Mouse (Mus musculus): ENCODE results near the gene Matn1. TPM values are rescaled to one million over a fixed set of nuclear protein-coding genes. Genes with fewer than 3 reads are reported as not detected.

Gene Matn1
- not detected in 2 replicates for polyA plus RNA-seq (2015; fragmentation: Nextera tagmentation; extraction: Ambion mirVana)

GRCm38 (mm10) chr4:130944112-130944511 is at the start of gene Matn1:
Gene Matn1 (plus strand): TSS chr4:130944385.
- WGBS: 63% methylated on average over 6 of the region's 6 CpGs
- no peak within 1 kb of the TSS for H3K9ac ChIP-seq
- H3K4me2 ChIP-seq: no peak within 1 kb of the TSS
- no peaks in the 10 kb centered on the region for H3K9me3 ChIP-seq (replicated peaks)
- 0 out of 2 replicates have a peak, but pooled peaks cover 7% of the 10 kb centered on the region for H3K4me1 ChIP-seq
- peaks cover 14% of the 10 kb centered on the region; the same call in 1 of the 2 replicates for H3K27me3 ChIP-seq
- no peak for ATAC-seq
- no peaks in the 10 kb centered on the region for H3K36me3 ChIP-seq (ENCODE audit: poor library complexity, severe bottlenecking)
- H3K27ac ChIP-seq: no peak within 1 kb of the TSS
- no peak within 1 kb of the TSS for H3K4me3 ChIP-seq

GRCm38 (mm10) chr4:130895701-130896100 is 48.5 kb upstream of the Matn1 start:
- no peak overlapping the region for H3K27ac ChIP-seq
- no peak overlapping the region for H3K4me2 ChIP-seq
- H3K4me3 ChIP-seq: no peak overlapping the region
- H3K27me3 ChIP-seq: 0 out of 2 replicates have a peak, but pooled peaks cover 3% of the 10 kb centered on the region
- H3K36me3 ChIP-seq (ENCODE audit: poor library complexity, severe bottlenecking): no peaks in the 10 kb centered on the region
- no peak for ATAC-seq
- H3K9ac ChIP-seq: no peak overlapping the region
- H3K4me1 ChIP-seq: peaks cover 7% of the 10 kb centered on the region
- WGBS: 87% methylated on average over 6 of the region's 6 CpGs
- H3K9me3 ChIP-seq (replicated peaks): no peaks in the 10 kb centered on the region

- Histone ChIP-seq H3K9me3 (replicated peaks) (no peaks in the 10 kb centered on the region), H3K4me2 (no peak overlapping the region), H3K4me3 (no peak overlapping the region), H3K9ac (no peak overlapping the region), H3K36me3 (ENCODE audit: poor library complexity, severe bottlenecking) (no peaks in the 10 kb centered on the region), H3K4me1 (peaks cover 7% of the 10 kb centered on the region), H3K27ac (no peak overlapping the region), H3K27me3 (0 out of 2 replicates have a peak, but pooled peaks cover 3% of the 10 kb centered on the region)
- ATAC-seq: no peak
- WGBS: 78% methylated on average over 2 of the region's 2 CpGs
These were observed 47.8 kb upstream of the Matn1 start for GRCm38 (mm10) chr4:130896372-130896771.

- ATAC-seq: no peak
These were observed 44.8 kb upstream of the Matn1 start for GRCm38 (mm10) chr4:130899383-130899781.

GRCm38 (mm10) chr4:130899782-130900427 is 44.3 kb upstream of the Matn1 start:
- no peak overlapping the region for H3K4me3 ChIP-seq
- no peak for ATAC-seq
- no peak overlapping the region for H3K9ac ChIP-seq
- H3K4me2 ChIP-seq: no peak overlapping the region
- H3K27me3 ChIP-seq: no peaks in the 10 kb centered on the region
- 83% methylated on average over 6 of the region's 6 CpGs for WGBS
- no peaks in the 10 kb centered on the region for H3K36me3 ChIP-seq (ENCODE audit: poor library complexity, severe bottlenecking)
- H3K4me1 ChIP-seq: peaks cover 13% of the 10 kb centered on the region
- H3K27ac ChIP-seq: no peak overlapping the region
- H3K9me3 ChIP-seq (replicated peaks): no peaks in the 10 kb centered on the region

More at GRCm38 (mm10) chr4:130899383-130899781, 44.8 kb upstream of the Matn1 start:
- WGBS: 59% methylated on average over 3 of the region's 3 CpGs
- no peaks in the 10 kb centered on the region for H3K27me3 ChIP-seq
- H3K9me3 ChIP-seq (replicated peaks): no peaks in the 10 kb centered on the region
- no peak overlapping the region for H3K4me3 ChIP-seq
- no peak overlapping the region for H3K9ac ChIP-seq
- no peak overlapping the region for H3K27ac ChIP-seq
- H3K4me2 ChIP-seq: no peak overlapping the region
- no peaks in the 10 kb centered on the region for H3K36me3 ChIP-seq (ENCODE audit: poor library complexity, severe bottlenecking)
- H3K4me1 ChIP-seq: peaks cover 8% of the 10 kb centered on the region

- WGBS: 67% methylated on average over 7 of the region's 7 CpGs
- H3K9ac ChIP-seq: no peak overlapping the region
- ATAC-seq: no peak
- peaks cover 14% of the 10 kb centered on the region for H3K4me1 ChIP-seq
- H3K9me3 ChIP-seq (replicated peaks): no peaks in the 10 kb centered on the region
- no peaks in the 10 kb centered on the region for H3K36me3 ChIP-seq (ENCODE audit: poor library complexity, severe bottlenecking)
- no peaks in the 10 kb centered on the region for H3K27me3 ChIP-seq
- peak overlapping the region; percentile 48 for H3K27ac ChIP-seq
- no peak overlapping the region for H3K4me3 ChIP-seq
- H3K4me2 ChIP-seq: no peak overlapping the region
These were observed 43.4 kb upstream of the Matn1 start for GRCm38 (mm10) chr4:130900746-130901145.

- no peak overlapping the region for H3K4me3 ChIP-seq
- 70% methylated on average over 8 of the region's 8 CpGs for WGBS
- H3K36me3 ChIP-seq (ENCODE audit: poor library complexity, severe bottlenecking): no peaks in the 10 kb centered on the region
- peaks cover 17% of the 10 kb centered on the region for H3K4me1 ChIP-seq
- no peak for ATAC-seq
- H3K27me3 ChIP-seq: no peaks in the 10 kb centered on the region
- no peak overlapping the region for H3K27ac ChIP-seq
- no peaks in the 10 kb centered on the region for H3K9me3 ChIP-seq (replicated peaks)
- no peak overlapping the region for H3K4me2 ChIP-seq
- H3K9ac ChIP-seq: no peak overlapping the region
These were observed 41.9 kb upstream of the Matn1 start for GRCm38 (mm10) chr4:130902289-130902781.

GRCm38 (mm10) chr4:130905025-130905424 is 39.2 kb upstream of the Matn1 start:
- Histone ChIP-seq H3K27me3 (no peaks in the 10 kb centered on the region), H3K4me2 (no peak overlapping the region), H3K4me1 (peaks cover 15% of the 10 kb centered on the region), H3K4me3 (no peak overlapping the region), H3K27ac (no peak overlapping the region), H3K9me3 (replicated peaks) (no peaks in the 10 kb centered on the region), H3K36me3 (ENCODE audit: poor library complexity, severe bottlenecking) (no peaks in the 10 kb centered on the region), H3K9ac (0 out of 2 replicates have a peak overlapping the region, but pooled peaks have one; percentile 2)
- no peak for ATAC-seq
- 78% methylated on average over 7 of the region's 7 CpGs for WGBS

GRCm38 (mm10) chr4:130905882-130906281 is 38.3 kb upstream of the Matn1 start:
- Histone ChIP-seq H3K4me3 (no peak overlapping the region), H3K36me3 (ENCODE audit: poor library complexity, severe bottlenecking) (no peaks in the 10 kb centered on the region), H3K4me2 (no peak overlapping the region), H3K27ac (no peak overlapping the region), H3K9me3 (replicated peaks) (no peaks in the 10 kb centered on the region), H3K4me1 (peaks cover 15% of the 10 kb centered on the region), H3K9ac (no peak overlapping the region), H3K27me3 (no peaks in the 10 kb centered on the region)
- ATAC-seq: no peak
- 84% methylated on average over 6 of the region's 6 CpGs for WGBS

- Histone ChIP-seq H3K9me3 (replicated peaks) (no peaks in the 10 kb centered on the region), H3K4me3 (no peak overlapping the region), H3K36me3 (ENCODE audit: poor library complexity, severe bottlenecking) (no peaks in the 10 kb centered on the region), H3K4me2 (no peak overlapping the region), H3K27me3 (no peaks in the 10 kb centered on the region), H3K27ac (no peak overlapping the region), H3K4me1 (peaks cover 15% of the 10 kb centered on the region), H3K9ac (no peak overlapping the region)
- 35% methylated on average over 8 of the region's 8 CpGs for WGBS
- ATAC-seq: no peak
These were observed 37.9 kb upstream of the Matn1 start for GRCm38 (mm10) chr4:130906296-130906695.

- H3K27ac ChIP-seq: no peak overlapping the region; the same call in 1 of the 2 replicates
- WGBS: 75% methylated on average over 19 of the region's 19 CpGs
These were observed 36.8 kb upstream of the Matn1 start for GRCm38 (mm10) chr4:130907200-130908069.

GRCm38 (mm10) chr4:130908133-130908532 is 36.1 kb upstream of the Matn1 start:
- 88% methylated on average over 10 of the region's 10 CpGs for WGBS
- Histone ChIP-seq H3K36me3 (ENCODE audit: poor library complexity, severe bottlenecking) (no peaks in the 10 kb centered on the region), H3K9me3 (replicated peaks) (no peaks in the 10 kb centered on the region), H3K4me1 (peaks cover 15% of the 10 kb centered on the region), H3K4me2 (no peak overlapping the region), H3K27ac (no peak overlapping the region), H3K9ac (no peak overlapping the region), H3K4me3 (no peak overlapping the region), H3K27me3 (no peaks in the 10 kb centered on the region)
- ATAC-seq: no peak

More at GRCm38 (mm10) chr4:130907200-130908069, 36.8 kb upstream of the Matn1 start:
- no peak overlapping the region for H3K4me2 ChIP-seq
- H3K9me3 ChIP-seq (replicated peaks): no peaks in the 10 kb centered on the region
- H3K9ac ChIP-seq: no peak overlapping the region
- no peaks in the 10 kb centered on the region for H3K36me3 ChIP-seq (ENCODE audit: poor library complexity, severe bottlenecking)
- no peak for ATAC-seq
- peaks cover 15% of the 10 kb centered on the region for H3K4me1 ChIP-seq
- no peak overlapping the region for H3K4me3 ChIP-seq
- no peaks in the 10 kb centered on the region for H3K27me3 ChIP-seq

All from forebrain, embryonic 13.5 days (tissue).